Mouse (Mus musculus): Measurements from ENCODE around the gene 1700018B08Rik. TPM values are rescaled to one million over a fixed set of nuclear protein-coding genes. Genes with fewer than 3 reads are reported as not detected.

Gene 1700018B08Rik
- polyA plus RNA-seq, 1 experiment from 2014 or later = not detected

Other genes with a start within 250 kb of the 1700018B08Rik start
- 34.1 and 39.6 TPM in 2 replicates for gene Fbxo31, start 34.5 kb upstream of the 1700018B08Rik start, polyA plus RNA-seq (2015; fragmentation: Nextera tagmentation; extraction: Ambion mirVana)
- gene Map1lc3b, start 46.0 kb upstream of the 1700018B08Rik start, polyA plus RNA-seq (2015; fragmentation: Nextera tagmentation; extraction: Ambion mirVana) = 349 and 352 TPM in 2 replicates
- 21.6 and 23.9 TPM in 2 replicates for gene Zcchc14, start 108.6 kb upstream of the 1700018B08Rik start, polyA plus RNA-seq (2015; fragmentation: Nextera tagmentation; extraction: Ambion mirVana)
- gene Jph3, start 185.3 kb upstream of the 1700018B08Rik start, polyA plus RNA-seq (2015; fragmentation: Nextera tagmentation; extraction: Ambion mirVana) = 108 and 125 TPM in 2 replicates